Mouse (Mus musculus) bone marrow macrophage, adult 2 months (primary cell): Measurements from ENCODE around the gene Oser1. TPM values are rescaled to one million over a fixed set of nuclear protein-coding genes. Genes with fewer than 3 reads are reported as not detected.

Experiments used
- H3K27ac ChIP-seq: 2 replicates; pipeline ENCODE4 v1.5.1; 2012; ENCODE audit warnings: low read depth, low read length; ENCODE audit not compliant: insufficient read depth
- H3K4me1 ChIP-seq: 2 replicates; pipeline ENCODE4 v1.6.1; 2012; ENCODE audit warnings: low read length; ENCODE audit not compliant: control insufficient read depth, insufficient read depth
- H3K4me3 ChIP-seq: 2 replicates; pipeline ENCODE4 v1.5.1; 2012; ENCODE audit warnings: mild to moderate bottlenecking, low read length, moderate library complexity; ENCODE audit not compliant: insufficient read depth
- CTCF ChIP-seq: IDR thresholded peaks from 2 replicates; pipeline ENCODE4 v1.5.1; 2012; ENCODE audit warnings: low read depth, mild to moderate bottlenecking, low read length, moderate library complexity
- POLR2A ChIP-seq: IDR thresholded peaks from 2 replicates; pipeline ENCODE4 v1.6.1; 2012; ENCODE audit warnings: mild to moderate bottlenecking, low read depth, low read length, borderline replicate concordance
- polyA plus RNA-seq: library from polyadenylated mRNA; stranded (reverse); fragments of >200 nt; gene quantifications from 2 replicates; pipeline ENCODE4 v1.2.4, GENCODE M21; 2012; ENCODE audit not compliant: missing spikeins, insufficient read depth, insufficient read length

The Oser1 gene
- polyA plus RNA-seq, 1 experiment, result 68.5 TPM

DNA sequence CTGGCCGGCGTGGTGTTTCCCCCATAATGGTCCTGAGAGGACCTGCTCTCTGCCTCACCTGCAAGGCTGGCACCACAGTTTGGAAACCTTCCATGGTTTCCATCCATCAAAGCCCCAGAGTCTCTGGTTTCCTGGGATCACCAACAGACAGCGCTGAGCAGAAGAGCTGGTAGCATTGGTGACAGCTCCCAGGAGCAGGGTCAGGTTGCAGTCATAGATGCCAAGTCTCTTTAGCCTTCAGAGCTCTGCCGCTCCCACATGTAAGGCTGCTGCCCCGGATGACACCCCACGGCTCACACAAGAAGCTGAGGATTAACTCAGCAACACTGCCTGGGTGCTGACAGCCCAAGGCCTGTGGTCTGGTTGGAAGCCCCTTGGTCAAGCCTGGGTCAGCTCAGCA lies 39.4 kb downstream of the Oser1 start:
- Histone ChIP-seq H3K27ac (no peak overlapping the region), H3K4me1 (no peaks in the 10 kb centered on the region), H3K4me3 (no peak overlapping the region)
- TF ChIP-seq POLR2A (no peak), CTCF (no peak)

DNA sequence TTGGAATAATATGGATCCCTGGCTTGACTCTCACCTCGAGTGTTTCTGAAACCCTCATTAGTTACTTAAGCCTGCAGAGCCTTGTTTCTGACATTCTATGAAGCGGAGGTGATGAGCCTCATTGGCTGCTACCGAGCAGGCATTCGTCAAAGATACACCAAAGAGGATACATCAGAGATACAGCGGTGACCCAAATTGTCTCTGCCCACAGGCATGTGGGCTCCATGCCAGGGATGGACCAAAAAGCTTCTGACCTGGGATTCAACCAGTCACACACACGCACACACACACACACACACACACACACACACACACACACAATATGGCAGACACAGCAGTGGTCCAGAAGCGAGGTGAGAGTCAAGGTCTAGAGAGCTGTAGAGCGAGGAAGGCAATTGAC lies 43.3 kb downstream of the Oser1 start:
- no peak overlapping the region for H3K27ac ChIP-seq
- H3K4me1 ChIP-seq, result no peaks in the 10 kb centered on the region
- TF ChIP-seq POLR2A, result no peak
- no peak overlapping the region for H3K4me3 ChIP-seq

- TF ChIP-seq POLR2A (no peak), CTCF (no peak)
- no peak overlapping the region for H3K27ac ChIP-seq
- no peak overlapping the region for H3K4me3 ChIP-seq
- H3K4me1 ChIP-seq, result no peaks in the 10 kb centered on the region
Observed at GRCm38 (mm10) chr2:163379366-163379765, 45.1 kb downstream of the Oser1 start.

GRCm38 (mm10) chr2:163376082-163376481 lies 48.4 kb downstream of the Oser1 start:
- TF ChIP-seq CTCF (no peak), POLR2A (no peak)
- H3K4me3 ChIP-seq, result no peak overlapping the region
- no peaks in the 10 kb centered on the region for H3K4me1 ChIP-seq
- H3K27ac ChIP-seq, result no peak overlapping the region

- Histone ChIP-seq H3K4me3 (no peak overlapping the region), H3K27ac (no peak overlapping the region), H3K4me1 (no peaks in the 10 kb centered on the region)
- no peak for TF ChIP-seq POLR2A
- TF ChIP-seq CTCF, result no peak
Observed at GRCm38 (mm10) chr2:163375468-163375867, 49.0 kb downstream of the Oser1 start.

GRCm38 (mm10) chr2:163372627-163373026 lies 51.9 kb downstream of the Oser1 start:
- no peaks in the 10 kb centered on the region for H3K4me1 ChIP-seq
- no peak overlapping the region for H3K27ac ChIP-seq
- no peak overlapping the region for H3K4me3 ChIP-seq
- TF ChIP-seq POLR2A, result no peak
- TF ChIP-seq CTCF, result no peak

- TF ChIP-seq POLR2A (no peak), CTCF (no peak)
- Histone ChIP-seq H3K4me1 (no peaks in the 10 kb centered on the region), H3K27ac (no peak overlapping the region), H3K4me3 (no peak overlapping the region)
Observed at GRCm38 (mm10) chr2:163370175-163370574, 54.3 kb downstream of the Oser1 start.

DNA sequence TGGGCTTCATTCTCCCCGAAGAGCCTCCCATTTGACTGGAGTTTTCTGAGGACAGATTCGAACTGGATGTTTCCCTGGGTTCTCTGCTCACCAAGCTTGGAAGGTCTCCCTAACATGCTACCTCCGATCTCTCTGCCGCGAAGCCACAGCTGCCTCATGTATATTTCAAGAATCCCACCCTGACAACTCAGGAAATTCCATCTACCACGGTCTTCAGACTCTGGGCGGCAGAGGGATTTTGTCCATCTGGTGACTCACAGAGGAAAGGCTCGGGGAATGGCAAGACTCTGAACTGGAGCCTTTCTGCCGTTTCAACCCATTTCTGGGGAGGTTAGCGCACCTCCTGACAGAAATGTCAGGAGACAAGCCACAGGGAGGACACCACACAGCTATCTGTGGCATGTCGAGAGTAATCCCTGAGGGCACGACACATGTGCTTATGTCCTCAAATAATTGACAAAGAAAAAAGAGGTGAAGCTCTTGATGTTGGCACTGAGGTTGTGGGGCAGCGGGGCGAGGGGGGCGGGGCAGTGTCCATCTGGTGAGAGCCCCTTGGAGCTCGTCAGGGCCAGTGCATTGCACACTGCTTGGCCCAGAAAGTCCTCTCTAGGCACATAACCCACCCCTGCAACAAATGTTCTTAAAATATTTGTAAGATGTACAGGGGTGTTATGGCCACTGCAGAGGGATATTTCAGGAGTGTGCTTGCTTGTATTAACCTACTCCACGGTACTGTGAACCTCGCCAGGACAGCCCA lies 59.5 kb downstream of the Oser1 start:
- Histone ChIP-seq H3K4me1 (no peaks in the 10 kb centered on the region), H3K4me3 (no peak overlapping the region), H3K27ac (no peak overlapping the region)
- TF ChIP-seq CTCF (no peak), POLR2A (no peak)

DNA sequence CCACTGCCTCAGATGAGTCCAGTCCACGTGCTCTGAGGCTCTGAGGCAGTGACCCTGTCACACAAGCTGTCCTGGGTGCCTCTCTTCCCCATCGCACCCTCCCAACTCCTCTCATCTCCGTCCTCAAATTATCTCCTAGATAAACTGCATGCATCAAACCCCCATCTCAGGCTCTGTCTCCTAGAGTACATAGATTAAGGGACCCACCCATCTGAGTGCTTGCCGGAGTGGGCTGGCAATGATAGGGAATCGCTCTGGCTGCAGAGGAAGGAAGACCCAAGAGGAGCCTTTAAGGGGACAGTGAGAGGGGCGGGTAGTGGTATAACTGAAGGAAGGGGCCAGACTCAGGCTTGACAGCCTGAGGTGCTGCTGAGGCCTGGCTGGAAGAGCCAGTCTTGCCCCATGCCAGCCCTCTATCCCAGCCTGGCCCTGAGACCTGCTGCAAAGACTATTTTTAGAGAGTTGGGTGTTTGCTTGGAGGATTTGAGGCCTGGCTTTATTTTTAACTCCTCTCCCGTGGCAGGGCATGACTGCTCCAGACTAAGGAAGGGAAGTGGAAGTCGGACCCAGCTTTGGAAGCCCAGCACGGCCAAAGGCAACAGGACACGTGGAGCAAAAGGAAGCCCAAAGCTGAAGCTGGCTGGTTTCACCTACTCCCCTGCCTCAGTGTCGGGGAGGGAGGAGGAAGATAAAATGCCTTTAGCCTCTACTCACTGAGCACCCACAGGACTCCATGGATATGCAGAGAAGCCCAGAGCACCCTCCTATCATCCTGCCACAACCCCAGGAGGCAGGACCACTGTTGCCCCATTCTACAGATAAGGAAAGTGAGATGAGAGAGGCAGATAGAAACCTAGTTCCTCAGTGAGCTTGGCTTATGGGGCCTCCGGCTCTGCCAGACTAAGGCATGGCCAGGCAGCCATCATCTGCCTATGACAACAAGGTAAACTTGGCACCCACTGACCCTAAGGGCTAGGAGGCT lies 61.3 kb downstream of the Oser1 start:
- Histone ChIP-seq H3K4me3 (no peak overlapping the region), H3K4me1 (no peaks in the 10 kb centered on the region; the same call in 1 of the 2 replicates), H3K27ac (no peak overlapping the region)
- TF ChIP-seq CTCF, result no peak
- TF ChIP-seq POLR2A, result no peak

DNA sequence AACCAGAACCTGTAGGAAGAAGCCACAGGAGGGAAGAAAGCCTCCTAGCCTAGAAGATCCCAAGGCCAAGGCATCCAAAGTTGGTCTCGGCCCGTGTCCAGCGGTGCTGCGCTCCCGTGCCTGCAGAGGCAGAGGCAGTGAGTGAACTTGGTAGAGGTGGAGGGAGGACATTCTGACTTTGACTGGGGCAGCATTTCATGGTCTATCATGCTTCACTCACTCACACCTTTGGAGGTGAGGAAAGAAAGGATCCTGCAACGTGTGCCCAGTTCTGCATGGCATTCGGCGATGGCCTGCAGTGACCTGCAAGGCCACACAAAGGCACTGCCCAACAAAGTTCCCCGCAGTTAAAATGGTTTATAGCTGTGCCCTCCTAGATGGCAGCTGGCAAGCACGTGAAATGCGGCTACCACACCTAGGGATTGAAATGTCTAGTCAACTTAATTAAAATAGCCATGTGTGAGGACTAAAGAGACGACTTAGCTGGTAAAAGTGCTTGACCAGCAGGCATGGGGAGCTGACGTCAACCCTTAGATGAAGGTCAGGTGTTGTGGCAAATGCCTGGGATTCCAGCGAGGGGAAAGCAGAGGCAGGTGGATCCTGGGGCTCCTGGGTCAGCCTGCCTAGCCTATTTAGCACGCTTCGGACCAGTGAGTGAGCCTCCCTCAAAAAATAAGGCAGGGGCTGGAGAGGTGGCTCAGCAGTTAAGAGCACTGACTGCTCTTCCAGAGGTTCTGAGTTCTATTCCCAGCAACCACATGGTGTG lies 63.5 kb downstream of the Oser1 start:
- H3K4me1 ChIP-seq, result no peaks in the 10 kb centered on the region; the same call in 1 of the 2 replicates
- no peak overlapping the region for H3K4me3 ChIP-seq
- TF ChIP-seq CTCF (no peak), POLR2A (no peak)
- no peak overlapping the region for H3K27ac ChIP-seq
